Mouse (Mus musculus): ENCODE measurements around the gene Ndrg4. TPM values are rescaled to one million over a fixed set of nuclear protein-coding genes. Genes with fewer than 3 reads are reported as not detected.
A peak's percentile ranks its signal among the peaks of the same experiment; 100 is the strongest.

Gene Ndrg4
- polyA plus RNA-seq (2015; fragmentation: Nextera tagmentation; extraction: Ambion mirVana): 0.48 and 0.92 TPM in 2 replicates

- no peak for DNase-seq
- 36% methylated on average over 9 of the region's 9 CpGs for WGBS (ENCODE audit: insufficient replicate concordance)
- peak within 1 kb of the TSS; percentile 43 for H3K4me3 ChIP-seq (ENCODE audit: low read depth, low read length)
- ATAC-seq: no peak
- H3K9me3 ChIP-seq (ENCODE audit: low read length): no peaks in the 10 kb centered on the region
- H3K9ac ChIP-seq (replicated peaks): no peak within 1 kb of the TSS
- peaks cover 65% of the 10 kb centered on the region for H3K27me3 ChIP-seq (ENCODE audit: insufficient read depth, low read length)
- H3K27ac ChIP-seq (ENCODE audit: low read depth): no peak within 1 kb of the TSS
- H3K4me1 ChIP-seq (ENCODE audit: insufficient read depth): peaks cover 2% of the 10 kb centered on the region; the same call in 1 of the 2 replicates
- TF ChIP-seq CTCF (IDR thresholded peaks at IDR 0.05; ENCODE audit: low read depth): no peak
- no peak for TF ChIP-seq EP300 (IDR thresholded peaks at IDR 0.05; ENCODE audit: low read depth)
- H3K4me2 ChIP-seq (ENCODE audit: low read depth, low read length): peak within 1 kb of the TSS; percentile 73
- no peaks in the 10 kb centered on the region for H3K36me3 ChIP-seq (replicated peaks; ENCODE audit: insufficient read depth, low read length)
Observed at GRCm38 (mm10) chr8:95676631-95677030, at the start of gene Ndrg4. Gene Ndrg4 (plus strand): TSS chr8:95676980.

DNA sequence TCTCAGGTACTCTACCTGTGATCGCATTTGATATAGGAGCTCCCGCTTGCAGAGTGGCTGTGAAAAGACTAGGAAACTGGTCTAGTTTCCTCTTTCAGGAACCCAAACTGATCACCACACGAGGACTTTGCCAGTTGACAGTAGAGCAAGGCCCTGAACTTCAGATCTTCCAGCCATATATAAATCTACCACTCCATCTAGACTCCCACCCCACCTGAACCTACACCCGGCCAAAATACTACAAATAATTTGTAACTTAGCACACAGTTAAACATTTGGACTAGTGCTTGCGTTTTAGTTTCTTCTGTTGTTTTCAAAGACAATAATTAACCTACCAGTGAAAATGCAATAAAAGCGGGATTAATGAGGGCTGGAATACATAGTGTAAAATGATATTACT, 43.9 kb upstream of the Ndrg4 start:
- peak overlapping the region; percentile 96 for H3K4me2 ChIP-seq (ENCODE audit: low read depth, low read length)
- no peak for ATAC-seq
- WGBS (ENCODE audit: insufficient replicate concordance): 81% methylated on average over 6 of the region's 6 CpGs
- H3K36me3 ChIP-seq (replicated peaks; ENCODE audit: insufficient read depth, low read length): 0 out of 2 replicates have a peak, but pooled peaks cover 3% of the 10 kb centered on the region
- no peak for TF ChIP-seq EP300 (IDR thresholded peaks at IDR 0.05; ENCODE audit: low read depth)
- TF ChIP-seq CTCF (IDR thresholded peaks at IDR 0.05; ENCODE audit: low read depth): no peak
- no peak overlapping the region for H3K27ac ChIP-seq (ENCODE audit: low read depth)
- H3K9ac ChIP-seq (replicated peaks): no peak overlapping the region
- 0 out of 2 replicates have a peak overlapping the region, but pooled peaks have one; percentile 96 for H3K4me3 ChIP-seq (ENCODE audit: low read depth, low read length)
- no peaks in the 10 kb centered on the region for H3K27me3 ChIP-seq (ENCODE audit: insufficient read depth, low read length)
- no peaks in the 10 kb centered on the region for H3K9me3 ChIP-seq (ENCODE audit: low read length)
- no peak for DNase-seq
- peaks cover 6% of the 10 kb centered on the region for H3K4me1 ChIP-seq (ENCODE audit: insufficient read depth)

- peak; percentile 98 for ATAC-seq
- Histone ChIP-seq H3K27me3 (ENCODE audit: insufficient read depth, low read length) (no peaks in the 10 kb centered on the region), H3K4me3 (ENCODE audit: low read depth, low read length) (peak within 1 kb of the TSS; percentile 96), H3K36me3 (replicated peaks; ENCODE audit: insufficient read depth, low read length) (0 out of 2 replicates have a peak, but pooled peaks cover 3% of the 10 kb centered on the region), H3K9me3 (ENCODE audit: low read length) (no peaks in the 10 kb centered on the region), H3K9ac (replicated peaks) (peak within 1 kb of the TSS; percentile 84), H3K27ac (ENCODE audit: low read depth) (peak within 1 kb of the TSS; percentile 45; the same call in 1 of the 2 replicates), H3K4me1 (ENCODE audit: insufficient read depth) (peaks cover 6% of the 10 kb centered on the region), H3K4me2 (ENCODE audit: low read depth, low read length) (peak within 1 kb of the TSS; percentile 96)
- WGBS (ENCODE audit: insufficient replicate concordance): under 1% methylated on average over 52 of the region's 52 CpGs
- peak; percentile 60; the same call in 1 of the 2 replicates for TF ChIP-seq EP300 (IDR thresholded peaks at IDR 0.05; ENCODE audit: low read depth)
- no peak for TF ChIP-seq CTCF (IDR thresholded peaks at IDR 0.05; ENCODE audit: low read depth)
- DNase-seq: peak; percentile 95
Observed at GRCm38 (mm10) chr8:95633262-95634062, 43.3 kb upstream of the Ndrg4 start, which contains the start of gene Gins3. Gene Gins3 (plus strand): TSS chr8:95633453.

DNA sequence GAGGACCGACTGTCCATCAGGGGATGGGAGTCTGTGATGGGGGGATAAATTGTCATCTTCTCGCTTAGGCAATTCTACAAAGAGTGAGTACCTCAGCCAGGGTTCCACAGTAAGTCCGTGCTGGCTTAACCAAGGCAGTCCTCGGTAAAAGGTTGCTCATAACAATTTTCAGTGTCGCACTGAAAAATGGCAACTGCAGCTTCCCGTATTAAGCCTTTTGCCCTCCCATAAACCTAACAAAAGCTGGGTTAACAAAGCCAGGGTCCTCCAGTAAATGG, 42.8 kb upstream of the Ndrg4 start:
- ATAC-seq (no peak), DNase-seq (no peak)
- WGBS (ENCODE audit: insufficient replicate concordance): 6% methylated on average over 6 of the region's 6 CpGs
- Histone ChIP-seq H3K36me3 (replicated peaks; ENCODE audit: insufficient read depth, low read length) (0 out of 2 replicates have a peak, but pooled peaks cover 6% of the 10 kb centered on the region), H3K27ac (ENCODE audit: low read depth) (no peak overlapping the region), H3K9ac (replicated peaks) (peak overlapping the region; percentile 84), H3K4me3 (ENCODE audit: low read depth, low read length) (peak overlapping the region; percentile 96), H3K4me2 (ENCODE audit: low read depth, low read length) (peak overlapping the region; percentile 96), H3K9me3 (ENCODE audit: low read length) (no peaks in the 10 kb centered on the region), H3K27me3 (ENCODE audit: insufficient read depth, low read length) (no peaks in the 10 kb centered on the region), H3K4me1 (ENCODE audit: insufficient read depth) (peaks cover 6% of the 10 kb centered on the region)
- no peak for TF ChIP-seq CTCF (IDR thresholded peaks at IDR 0.05; ENCODE audit: low read depth)
- TF ChIP-seq EP300 (IDR thresholded peaks at IDR 0.05; ENCODE audit: low read depth): no peak

- H3K9me3 ChIP-seq (ENCODE audit: low read length): no peaks in the 10 kb centered on the region
- DNase-seq: no peak
- no peak for ATAC-seq
- H3K4me2 ChIP-seq (ENCODE audit: low read depth, low read length): no peak overlapping the region
- H3K4me3 ChIP-seq (ENCODE audit: low read depth, low read length): no peak overlapping the region
- WGBS (ENCODE audit: insufficient replicate concordance): 85% methylated on average over 2 of the region's 2 CpGs
- H3K4me1 ChIP-seq (ENCODE audit: insufficient read depth): no peaks in the 10 kb centered on the region
- H3K9ac ChIP-seq (replicated peaks): no peak overlapping the region
- H3K36me3 ChIP-seq (replicated peaks; ENCODE audit: insufficient read depth, low read length): peaks cover 5% of the 10 kb centered on the region; the same call in 1 of the 2 replicates
- H3K27ac ChIP-seq (ENCODE audit: low read depth): no peak overlapping the region
- TF ChIP-seq EP300 (IDR thresholded peaks at IDR 0.05; ENCODE audit: low read depth): no peak
- no peak for TF ChIP-seq CTCF (IDR thresholded peaks at IDR 0.05; ENCODE audit: low read depth)
- H3K27me3 ChIP-seq (ENCODE audit: insufficient read depth, low read length): no peaks in the 10 kb centered on the region
Observed at GRCm38 (mm10) chr8:95644942-95645341, 31.8 kb upstream of the Ndrg4 start.

GRCm38 (mm10) chr8:95648251-95648650, 28.5 kb upstream of the Ndrg4 start:
- 45% methylated on average over 3 of the region's 3 CpGs for WGBS (ENCODE audit: insufficient replicate concordance)
- Histone ChIP-seq H3K4me2 (ENCODE audit: low read depth, low read length) (no peak overlapping the region), H3K36me3 (replicated peaks; ENCODE audit: insufficient read depth, low read length) (no peaks in the 10 kb centered on the region), H3K9ac (replicated peaks) (no peak overlapping the region), H3K4me3 (ENCODE audit: low read depth, low read length) (no peak overlapping the region), H3K9me3 (ENCODE audit: low read length) (no peaks in the 10 kb centered on the region), H3K4me1 (ENCODE audit: insufficient read depth) (no peaks in the 10 kb centered on the region), H3K27me3 (ENCODE audit: insufficient read depth, low read length) (no peaks in the 10 kb centered on the region), H3K27ac (ENCODE audit: low read depth) (no peak overlapping the region)
- ATAC-seq: no peak
- no peak for DNase-seq
- TF ChIP-seq EP300 (IDR thresholded peaks at IDR 0.05; ENCODE audit: low read depth) (no peak), CTCF (IDR thresholded peaks at IDR 0.05; ENCODE audit: low read depth) (no peak)

All from liver, postnatal 0 days (tissue).